Mouse (Mus musculus) liver, embryonic 14.5 days (tissue): ENCODE measurements at regions not wholly inside any gene's neighbourhood (a gene's known extent, or its start where the extent isn't known, plus 50 kb on each side); places are given as distances from the start of the nearest gene placed in this dataset.

Experiments
- ATAC-seq: fragments of 200-750 bp; cut with Nextera tagmentation; 2 replicates; pipeline ENCODE4 v1.8.0; 2017; ENCODE audit warnings: moderate number of reproducible peaks, mild to moderate bottlenecking, moderate library complexity; ENCODE audit not compliant: insufficient read depth
- DNase-seq, 3 experiments: peaks; one replicate each; pipeline ENCODE4 v3.0.0-alpha.2; 2012 to 2013; ENCODE audit warnings: low read depth in 3 of 3, low spot score in 3 of 3
- H3K27ac ChIP-seq: fragments of 300-500 bp; sonication (generic); 2 replicates; pipeline ENCODE4 v1.5.1; 2014; ENCODE audit warnings: moderate library complexity, mild to moderate bottlenecking, control low read depth, inconsistent platforms
- H3K27me3 ChIP-seq: fragments of 300-500 bp; sonication (generic); 2 replicates; pipeline ENCODE4 v1.6.1; 2014; ENCODE audit warnings: mild to moderate bottlenecking, low read length, moderate library complexity; ENCODE audit not compliant: control insufficient read depth, insufficient read depth
- H3K36me3 ChIP-seq: fragments of 300-500 bp; sonication (generic); replicated peaks from 2 replicates; pipeline ENCODE4 v1.6.1; 2014; ENCODE audit warnings: low read depth; ENCODE audit not compliant: control insufficient read depth, insufficient read depth
- H3K4me1 ChIP-seq, 2 experiments: fragments of 200-500 bp in 1 of 2; fragments of 300-500 bp in 1 of 2; sonication (generic) in 1 of 2; replicated peaks; 2 replicates each; pipeline ENCODE4 v1.6.1; 2012 to 2014; ENCODE audit warnings: antibody characterized with exemption in 1 of 2, inconsistent platforms in 1 of 2, low read length in 1 of 2; ENCODE audit not compliant: control insufficient read depth in 2 of 2, insufficient read depth in 2 of 2
- H3K4me2 ChIP-seq: fragments of 300-500 bp; sonication (generic); 2 replicates; pipeline ENCODE4 v1.6.1; 2014; ENCODE audit warnings: low read depth, mild to moderate bottlenecking, control low read depth, moderate library complexity
- H3K4me3 ChIP-seq, 2 experiments: fragments of 200-500 bp in 1 of 2; fragments of 300-500 bp in 1 of 2; sonication (generic) in 1 of 2; 2 replicates each; pipeline ENCODE4 v1.5.1; 2012 to 2014; ENCODE audit warnings: low read depth in 2 of 2, low read length in 2 of 2, mild to moderate bottlenecking in 2 of 2, control low read depth in 1 of 2, inconsistent platforms in 1 of 2, moderate library complexity in 1 of 2; ENCODE audit not compliant: insufficient read depth in 1 of 2
- H3K9ac ChIP-seq: fragments of 300-500 bp; sonication (generic); replicated peaks from 2 replicates; pipeline ENCODE4 v1.6.1; 2014; ENCODE audit warnings: mild to moderate bottlenecking, control low read depth, moderate library complexity
- H3K9me3 ChIP-seq: fragments of 300-500 bp; sonication (generic); 2 replicates; pipeline ENCODE4 v1.6.1; 2016; ENCODE audit warnings: low read length, mixed read lengths; ENCODE audit not compliant: control insufficient read depth
- CTCF ChIP-seq: IDR thresholded peaks from 2 replicates; pipeline ENCODE4 v1.5.1; 2016; ENCODE audit warnings: antibody characterized with exemption, low read depth, control low read depth
- EP300 ChIP-seq: IDR thresholded peaks from 2 replicates; pipeline ENCODE4 v1.6.1; 2016; ENCODE audit warnings: antibody characterized with exemption, low read depth
- WGBS: fragments of 180-500 bp; shearing (Covaris S2); extraction: QIAGEN DNeasy Blood & Tissue Kit; methylation state at CpG from one replicate; pipeline ENCODE4 v1.1.7; 2014; ENCODE audit not compliant: insufficient replicate concordance; 5-methylcytosine and 5-hydroxymethylcytosine counted together

GRCm38 (mm10) chr5:118461967-118462366 lies 98.5 kb upstream of the Med13l start:
- Histone ChIP-seq H3K27ac (no peak overlapping the region), H3K9me3 (no peaks in the 10 kb centered on the region), H3K4me3 (no peak overlapping the region), H3K9ac (no peak overlapping the region), H3K4me1 (peaks cover 27 to 30% of the 10 kb centered on the region in 2 experiments), H3K27me3 (peaks cover 35% of the 10 kb centered on the region), H3K36me3 (no peaks in the 10 kb centered on the region), H3K4me2 (no peak overlapping the region)
- WGBS = 72% methylated on average over 4 of the region's 4 CpGs
- DNase-seq = no peak
- TF ChIP-seq CTCF = no peak
- TF ChIP-seq EP300 = no peak
- ATAC-seq = no peak

GRCm38 (mm10) chr5:118464931-118465801 lies 95.3 kb upstream of the Med13l start:
- no peaks in the 10 kb centered on the region for H3K36me3 ChIP-seq
- H3K4me3 ChIP-seq = peak overlapping the region; percentile 51 to 53
- no peaks in the 10 kb centered on the region for H3K9me3 ChIP-seq
- DNase-seq = no peak
- H3K27ac ChIP-seq = peak overlapping the region; percentile 63
- H3K27me3 ChIP-seq = peaks cover 19% of the 10 kb centered on the region
- 3% methylated on average over 22 of the region's 22 CpGs for WGBS
- TF ChIP-seq CTCF = no peak
- TF ChIP-seq EP300 = no peak
- H3K4me2 ChIP-seq = peak overlapping the region; percentile 96
- peak overlapping the region; percentile 77 for H3K9ac ChIP-seq
- ATAC-seq = peak; percentile 84
- peaks cover 23 to 28% of the 10 kb centered on the region in 2 experiments for H3K4me1 ChIP-seq

- Histone ChIP-seq H3K4me3 (peak overlapping the region in 1 of 2 experiments; percentile 51; a peak in 2 of 4 replicates), H3K9ac (peak overlapping the region; percentile 77), H3K4me2 (peak overlapping the region; percentile 96), H3K4me1 (peaks cover 23 to 28% of the 10 kb centered on the region in 2 experiments), H3K9me3 (no peaks in the 10 kb centered on the region), H3K36me3 (no peaks in the 10 kb centered on the region), H3K27me3 (peaks cover 13% of the 10 kb centered on the region), H3K27ac (peak overlapping the region; percentile 42)
- WGBS = 7% methylated on average over 10 of the region's 10 CpGs
- peak; percentile 32 for ATAC-seq
- TF ChIP-seq EP300 (no peak), CTCF (no peak)
- no peak for DNase-seq
Observed at GRCm38 (mm10) chr5:118465991-118466750, 94.3 kb upstream of the Med13l start.

- TF ChIP-seq EP300 = no peak
- TF ChIP-seq CTCF = no peak
- 25% methylated on average over 4 of the region's 4 CpGs for WGBS
- ATAC-seq (no peak), DNase-seq (no peak)
- H3K27me3 ChIP-seq = peaks cover 7% of the 10 kb centered on the region
- peaks cover 23 to 28% of the 10 kb centered on the region in 2 experiments for H3K4me1 ChIP-seq
- no peak overlapping the region for H3K4me3 ChIP-seq
- H3K9me3 ChIP-seq = no peaks in the 10 kb centered on the region
- H3K36me3 ChIP-seq = no peaks in the 10 kb centered on the region
- no peak overlapping the region for H3K27ac ChIP-seq
- H3K4me2 ChIP-seq = no peak overlapping the region
- H3K9ac ChIP-seq = no peak overlapping the region
Observed at GRCm38 (mm10) chr5:118468739-118469138, 91.7 kb upstream of the Med13l start.

- Histone ChIP-seq H3K9me3 (no peaks in the 10 kb centered on the region), H3K9ac (no peak overlapping the region), H3K36me3 (no peaks in the 10 kb centered on the region), H3K4me3 (no peak overlapping the region), H3K4me1 (peaks cover 3 to 12% of the 10 kb centered on the region in 2 experiments), H3K4me2 (no peak overlapping the region), H3K27me3 (no peaks in the 10 kb centered on the region), H3K27ac (no peak overlapping the region)
- DNase-seq (no peak), ATAC-seq (no peak)
- no peak for TF ChIP-seq EP300
- no peak for TF ChIP-seq CTCF
- WGBS = 73% methylated on average over 5 of the region's 5 CpGs
Observed at GRCm38 (mm10) chr5:118471569-118471968, 88.9 kb upstream of the Med13l start.
